Mouse (Mus musculus): Measurements from ENCODE around the gene Pstk.

GRCm38 (mm10) chr7:131410416-131411058 lies 39.6 kb downstream of the Pstk start, which contains the start of the genes Ikzf5 and Acadsb:
- TF ChIP-seq CTCF (IDR thresholded peaks at IDR 0.05; ENCODE audit: control insufficient read depth, insufficient read depth, insufficient replicate concordance, low read depth, low read length) (no peak), POLR2A (IDR thresholded peaks at IDR 0.05; ENCODE audit: control insufficient read depth, low read depth, low read length) (peak; percentile 82)
